Mouse (Mus musculus) embryo, embryonic 11.5 days (tissue): Measurements from ENCODE around the gene Fzr1.

Experiments
- DNase-seq: peaks from one replicate; pipeline ENCODE4 v3.0.0-alpha.2; 2012; ENCODE audit warnings: low read depth, low spot score

Fzr1 gene

DNA sequence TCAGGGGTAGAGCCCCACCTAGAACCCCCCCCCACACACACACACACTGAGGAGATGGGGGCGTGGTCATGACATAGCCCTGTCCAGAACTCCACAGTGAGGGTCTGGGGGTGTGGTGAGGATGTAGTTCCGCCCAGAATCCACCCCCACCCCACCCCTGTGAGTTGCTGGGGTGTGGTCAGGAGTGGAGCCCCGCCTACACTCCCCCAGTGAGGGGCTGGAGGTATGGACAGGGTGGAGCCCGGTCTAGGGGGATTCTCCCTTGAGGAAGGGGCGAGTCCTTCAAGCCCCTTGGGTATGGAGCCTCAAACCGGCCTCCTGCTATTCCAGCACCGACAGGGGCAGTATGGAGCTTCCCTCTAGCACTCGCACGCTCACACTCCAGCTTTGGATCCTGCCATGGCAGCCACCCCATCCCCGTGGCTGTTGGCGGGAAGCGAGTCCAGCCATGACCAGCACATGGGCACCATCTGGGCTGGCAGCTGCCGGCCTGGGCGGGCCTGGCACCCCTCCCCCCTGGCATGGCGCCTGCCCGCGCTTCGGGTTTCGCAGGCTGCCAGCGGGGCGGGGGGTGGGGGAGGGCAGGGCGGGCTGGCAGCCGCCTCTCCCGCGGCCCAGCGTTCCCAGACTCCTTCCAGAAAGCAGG lies 38.4 kb upstream of the Fzr1 start:
- DNase-seq: no peak

DNA sequence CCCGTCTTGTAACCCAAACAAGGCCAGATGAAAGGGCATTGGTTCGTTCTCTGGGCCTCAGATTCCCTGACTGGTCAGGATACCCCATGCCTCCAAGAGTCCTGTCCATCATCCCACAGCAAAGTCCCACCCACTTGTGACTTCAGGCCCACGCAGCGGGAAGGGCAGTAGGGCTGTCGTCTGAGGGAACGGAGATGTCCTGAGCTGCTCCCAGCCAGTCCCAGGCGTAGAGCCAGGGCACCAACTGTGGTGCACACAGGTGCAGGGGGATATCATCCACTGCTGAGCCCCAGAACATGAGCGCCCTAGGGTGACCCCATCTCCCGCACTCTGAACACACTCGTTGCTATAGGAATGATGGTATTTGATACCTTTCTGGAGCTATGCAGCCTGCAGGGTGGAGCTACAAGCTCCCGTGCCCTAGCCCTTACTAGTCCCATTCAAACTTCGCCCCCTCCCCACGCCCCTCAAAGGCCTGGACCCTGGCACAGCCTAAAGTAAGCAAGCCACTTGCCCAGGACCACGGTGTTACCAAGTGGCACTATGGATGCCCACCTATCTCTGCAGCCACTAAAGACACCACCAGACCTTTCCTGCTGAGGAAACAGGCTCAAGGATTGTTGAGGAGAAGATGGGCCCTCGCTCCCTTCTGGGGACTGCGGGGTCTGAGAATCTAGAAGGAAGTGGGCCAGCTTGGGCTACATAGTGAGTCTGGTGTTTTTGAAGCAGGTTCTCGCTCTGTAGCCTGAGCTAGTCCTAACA lies 37.4 kb upstream of the Fzr1 start:
- DNase-seq: no peak

DNA sequence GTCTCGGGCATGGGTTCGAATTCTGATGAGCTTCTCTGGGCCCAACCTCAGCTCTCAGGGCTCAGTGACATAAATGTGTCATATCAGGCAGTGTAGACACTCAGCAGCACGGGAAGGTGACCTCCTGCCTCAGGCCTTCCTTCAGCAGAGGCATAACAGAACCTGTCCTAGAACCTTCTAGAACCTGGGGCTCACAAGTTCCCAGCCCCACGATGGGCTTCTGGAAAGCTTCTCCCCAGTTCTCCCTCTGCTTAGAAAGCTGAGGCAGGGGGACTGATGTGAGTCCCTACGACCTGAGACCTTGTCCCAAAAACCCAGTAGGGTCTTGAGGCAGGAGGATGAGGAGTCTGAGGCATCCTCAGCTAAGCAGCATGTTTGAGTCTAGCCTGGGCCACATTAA lies 36.8 kb upstream of the Fzr1 start:
- DNase-seq: no peak

DNA sequence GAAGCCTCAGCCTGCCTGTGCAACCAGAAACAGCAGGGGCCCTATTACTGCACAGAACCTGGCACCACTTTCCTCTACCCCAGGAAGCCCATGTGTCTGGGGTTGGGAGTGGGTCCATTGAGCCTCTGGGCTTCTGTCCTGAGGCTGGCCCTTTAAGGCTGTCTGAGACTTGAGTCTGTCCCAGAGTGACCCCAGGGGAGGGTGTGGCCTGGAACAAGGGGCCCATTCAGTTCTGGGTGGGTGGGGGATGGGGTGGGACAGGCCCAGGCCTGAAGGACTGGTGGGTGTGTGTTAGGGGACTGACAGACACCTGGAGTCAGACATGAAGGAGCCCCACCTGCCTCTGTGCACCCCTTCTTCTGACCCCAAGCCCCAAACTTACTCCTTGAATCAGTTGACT lies 36.4 kb upstream of the Fzr1 start:
- no peak for DNase-seq

DNA sequence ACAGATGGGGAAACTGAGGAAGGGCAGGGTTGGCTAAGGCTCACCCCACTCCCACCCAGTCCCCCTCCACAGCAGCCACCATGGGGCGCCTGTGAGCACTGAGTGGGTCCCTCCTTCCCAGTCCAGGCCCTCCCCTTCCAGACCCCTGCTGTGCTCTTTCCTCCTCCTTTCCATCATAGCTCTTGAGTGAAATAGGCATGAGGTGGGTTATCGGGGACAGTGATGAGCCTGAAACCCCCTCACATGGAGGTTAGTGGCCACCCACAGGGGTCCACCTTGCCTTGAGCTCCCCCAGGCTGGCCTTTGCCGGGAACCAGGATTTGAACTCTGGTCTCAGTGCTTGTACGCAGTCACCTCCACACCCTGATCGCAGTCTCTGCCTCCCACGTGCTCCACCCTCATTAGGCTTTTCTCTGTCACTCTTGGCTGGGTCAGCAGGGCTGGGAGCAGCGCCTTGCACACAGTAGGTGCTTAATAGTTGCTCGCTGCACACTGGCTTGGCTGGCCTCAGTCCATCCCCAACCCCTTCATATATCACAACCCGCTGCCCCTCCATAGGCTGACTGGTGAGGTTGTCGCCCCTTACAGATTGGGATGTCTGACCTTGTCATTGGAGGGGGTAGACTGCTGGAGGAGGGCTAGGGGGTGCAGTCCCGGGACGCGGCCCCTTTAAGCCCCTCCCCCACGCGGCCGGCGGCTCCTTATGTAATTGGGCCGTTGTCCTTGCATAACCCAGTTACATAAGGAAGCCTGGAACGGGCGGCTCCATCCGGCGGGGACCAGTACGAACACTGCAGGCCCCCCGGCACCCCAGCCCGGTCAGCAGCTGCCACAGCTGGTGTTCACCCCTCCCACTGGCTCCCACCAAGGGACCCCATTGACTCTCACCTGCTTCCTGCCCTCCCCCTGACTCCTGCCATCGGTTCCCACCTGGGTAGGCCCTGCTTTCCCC lies 35.3 kb upstream of the Fzr1 start:
- DNase-seq: no peak

DNA sequence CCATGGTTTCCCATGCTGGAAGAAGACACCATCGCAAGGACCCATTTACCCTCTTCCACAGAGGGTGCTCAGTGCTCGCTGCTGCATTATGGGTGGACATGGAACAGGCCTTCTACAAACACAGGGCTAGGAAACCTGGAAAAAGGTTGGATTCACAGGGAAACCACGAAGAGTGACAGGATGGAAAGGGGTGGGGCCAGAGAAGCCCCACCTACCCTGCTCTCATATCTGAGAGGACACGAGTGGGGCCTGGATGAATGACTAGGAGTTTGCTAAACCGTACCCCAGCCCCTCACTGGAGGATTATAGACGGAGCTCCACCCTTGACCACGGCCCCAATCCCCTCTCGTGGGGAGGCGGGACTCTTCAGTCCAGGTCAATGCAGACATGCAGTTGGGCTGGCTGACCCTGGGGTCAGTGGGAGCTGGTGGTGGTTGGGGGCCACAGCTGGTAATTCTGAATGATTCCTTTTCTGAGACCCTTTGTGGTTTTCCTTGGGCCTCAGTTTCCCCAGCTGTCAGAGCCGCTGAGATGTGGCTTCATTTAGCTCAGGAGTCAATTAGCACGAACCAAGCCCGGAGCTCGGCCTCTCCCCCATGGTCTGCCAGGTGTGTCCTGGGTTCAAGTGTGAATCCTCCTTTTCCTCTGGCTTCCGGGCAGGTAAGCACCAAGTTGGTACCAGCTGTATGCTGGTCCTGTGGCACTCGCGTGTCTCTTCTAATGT lies 34.4 kb upstream of the Fzr1 start:
- DNase-seq: no peak

DNA sequence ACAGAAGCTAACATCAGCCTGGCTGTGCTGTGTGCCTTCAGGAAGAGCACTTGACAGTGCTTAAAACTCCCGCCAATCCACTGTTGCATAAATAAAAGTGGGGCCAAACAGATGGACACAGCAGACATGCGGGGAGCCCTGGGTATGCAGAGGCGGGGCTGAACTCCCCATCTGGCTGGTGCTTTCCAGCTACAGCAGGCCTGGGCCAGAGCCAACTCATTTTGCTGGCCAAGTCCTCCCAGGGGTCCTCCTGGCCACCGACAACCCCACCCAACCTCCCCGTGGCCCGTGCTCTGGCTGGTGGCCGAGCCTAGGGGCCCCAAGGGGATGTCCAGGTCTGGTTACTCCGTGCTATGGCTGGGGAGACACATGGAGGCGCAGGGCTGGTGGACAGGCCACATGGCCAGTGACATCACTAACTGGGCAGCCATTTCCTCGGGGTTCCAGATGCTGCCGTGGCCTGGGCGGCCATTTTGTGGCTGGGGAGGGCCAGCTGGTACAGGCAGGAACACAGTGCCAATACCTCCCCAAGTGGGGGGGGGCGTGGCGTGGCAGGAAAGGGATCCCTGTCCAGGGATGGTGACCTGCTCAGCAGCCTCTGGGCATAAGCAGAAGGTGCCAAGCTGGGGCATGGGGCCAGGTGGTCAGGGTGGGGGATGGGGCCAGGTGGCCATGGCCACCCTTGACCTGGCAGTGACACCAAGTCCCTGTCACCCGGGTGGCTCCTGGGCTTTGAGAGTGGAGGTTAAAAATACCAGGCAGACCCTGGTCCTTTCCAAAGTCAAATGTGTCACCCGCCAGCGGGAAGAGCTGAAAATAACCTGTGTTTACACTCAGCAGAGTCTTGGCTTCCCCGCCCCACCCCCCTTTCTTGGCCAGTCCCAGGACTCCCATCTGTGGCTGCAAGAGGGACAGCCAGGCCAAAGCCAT lies 33.4 kb upstream of the Fzr1 start:
- no peak for DNase-seq

DNA sequence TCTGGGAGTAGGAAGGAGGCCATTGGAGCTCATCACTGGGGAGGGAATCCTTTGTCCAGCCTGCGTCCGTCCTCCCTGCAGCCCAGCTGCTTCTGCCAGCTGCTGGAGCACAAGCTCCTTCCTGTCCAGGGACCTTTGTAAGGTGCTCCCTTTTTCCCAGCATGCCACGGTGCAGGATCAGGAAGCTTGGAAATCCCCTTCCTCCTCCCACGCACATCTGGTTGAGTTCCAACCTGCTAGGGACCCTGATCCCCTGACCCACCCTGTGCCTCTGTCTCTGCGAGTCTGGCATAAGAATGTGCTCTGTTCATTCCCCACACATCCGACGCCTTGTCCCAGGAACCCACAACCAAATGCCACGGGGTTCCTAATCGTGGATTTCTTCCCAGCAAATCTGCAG lies 32.7 kb upstream of the Fzr1 start:
- DNase-seq: no peak

DNA sequence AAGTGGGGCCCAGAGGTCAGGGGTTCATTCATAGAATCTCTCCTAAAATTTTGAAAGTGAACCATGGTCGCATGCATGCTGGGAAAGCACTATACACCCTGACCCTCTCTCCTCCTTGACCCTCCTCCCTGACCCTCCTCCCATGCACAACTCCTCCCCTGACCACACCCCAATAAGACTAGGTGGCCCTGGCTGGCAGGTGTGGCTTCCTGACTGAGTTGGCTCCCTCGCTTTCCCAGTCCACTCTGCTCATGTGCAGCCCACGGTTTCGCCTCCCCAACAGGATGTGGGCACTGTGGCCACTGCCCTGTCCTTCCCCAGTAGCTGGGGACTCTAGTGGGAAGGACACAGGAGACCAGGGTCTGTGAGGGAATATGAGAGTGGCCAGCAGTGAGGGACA lies 32.0 kb upstream of the Fzr1 start:
- no peak for DNase-seq

DNA sequence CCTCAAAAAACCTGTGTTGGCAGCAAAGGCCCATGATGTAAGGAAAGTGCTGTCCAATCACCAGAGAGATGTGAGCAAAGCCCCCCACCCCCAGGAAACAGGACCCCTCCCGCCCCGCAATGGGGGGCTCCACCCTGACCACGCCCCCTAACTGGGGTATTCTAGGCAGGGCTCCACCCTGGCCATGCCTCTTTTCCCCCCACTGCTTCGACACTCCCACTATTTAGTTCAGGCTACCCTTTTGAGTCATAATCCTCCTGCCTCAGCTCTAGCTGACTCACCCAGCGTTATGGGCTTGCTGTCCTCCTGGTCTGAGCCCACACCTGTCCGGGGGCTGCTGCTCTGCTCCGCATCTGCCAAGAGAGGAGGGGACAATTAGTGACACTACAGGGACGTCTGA lies 31.0 kb upstream of the Fzr1 start:
- no peak for DNase-seq

DNA sequence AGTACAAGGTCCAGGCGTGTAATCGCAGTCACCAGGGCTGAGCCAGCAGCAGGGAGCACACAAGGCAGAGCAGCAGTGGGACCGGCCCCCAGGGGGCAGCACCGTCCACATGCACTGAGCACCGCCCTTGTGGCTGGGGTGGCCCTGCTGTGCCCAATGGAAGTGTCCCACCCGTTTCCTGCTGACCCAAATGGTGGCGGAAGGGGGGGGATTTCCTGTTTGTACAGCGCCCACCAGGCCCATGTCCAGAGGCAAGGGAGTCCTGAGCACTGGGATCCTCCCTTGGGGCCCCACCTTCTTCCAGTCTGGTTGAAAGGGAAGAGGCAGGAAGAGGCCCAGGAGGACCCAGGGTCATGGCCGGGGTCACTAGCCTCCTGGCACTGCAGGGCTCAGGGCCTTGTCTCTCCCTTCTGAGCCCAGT lies 30.6 kb upstream of the Fzr1 start:
- no peak for DNase-seq

DNA sequence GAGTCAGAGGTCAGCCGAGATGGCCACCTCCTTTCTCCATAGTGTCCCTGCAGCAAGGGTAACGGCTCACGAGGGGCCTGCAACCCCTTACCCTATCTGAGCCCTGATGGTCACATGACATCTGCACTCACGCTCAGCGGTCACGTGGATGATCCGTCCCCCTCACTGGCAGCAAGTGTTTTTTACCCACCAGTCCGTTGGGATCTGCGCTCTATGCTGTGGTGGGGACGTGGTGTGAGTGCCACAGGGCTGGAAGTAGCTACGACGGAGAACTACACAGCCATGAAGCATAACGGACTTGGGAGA lies 30.1 kb upstream of the Fzr1 start:
- no peak for DNase-seq

DNA sequence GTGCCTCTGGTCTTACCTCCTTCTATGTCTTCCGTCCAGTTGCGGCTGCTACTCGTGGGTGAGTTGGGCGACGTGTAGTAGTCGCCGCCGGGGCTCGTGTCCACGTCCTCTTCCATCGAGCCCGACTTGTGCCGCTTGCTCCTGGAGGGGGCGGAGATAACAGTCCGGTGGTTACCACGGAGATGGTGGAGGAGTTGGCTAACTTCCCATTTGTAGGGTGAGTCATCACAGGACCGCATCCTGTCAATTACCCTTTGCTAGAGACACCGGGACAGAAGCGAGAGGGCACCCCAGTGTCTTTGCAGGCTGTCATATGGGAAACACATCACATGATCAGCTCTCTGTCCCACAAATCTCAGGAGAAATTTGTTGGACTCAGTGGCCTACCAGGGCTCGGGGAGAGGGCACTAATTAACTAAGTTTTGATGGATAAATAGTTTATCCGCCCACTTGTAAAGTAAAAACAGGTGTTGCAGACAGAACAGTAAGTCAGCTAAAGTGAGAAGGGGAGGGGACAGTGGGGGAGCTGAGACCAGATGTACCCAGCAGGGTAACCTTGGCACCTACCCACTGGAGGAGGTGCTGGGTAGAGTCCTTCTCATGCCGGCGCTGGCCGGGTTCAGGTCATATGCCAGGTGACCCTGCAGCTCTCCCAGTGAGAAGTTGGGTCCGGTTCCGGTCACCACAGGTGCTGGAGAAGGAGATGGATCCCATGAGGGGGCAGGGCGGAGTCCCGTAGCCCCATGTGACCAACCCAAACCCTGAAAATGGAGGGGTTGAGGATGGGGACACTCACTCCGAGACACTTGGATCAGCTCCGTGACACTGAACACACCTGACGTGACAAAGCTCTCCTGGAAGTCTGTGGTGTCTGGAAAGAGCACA lies 29.5 kb upstream of the Fzr1 start:
- DNase-seq: no peak

DNA sequence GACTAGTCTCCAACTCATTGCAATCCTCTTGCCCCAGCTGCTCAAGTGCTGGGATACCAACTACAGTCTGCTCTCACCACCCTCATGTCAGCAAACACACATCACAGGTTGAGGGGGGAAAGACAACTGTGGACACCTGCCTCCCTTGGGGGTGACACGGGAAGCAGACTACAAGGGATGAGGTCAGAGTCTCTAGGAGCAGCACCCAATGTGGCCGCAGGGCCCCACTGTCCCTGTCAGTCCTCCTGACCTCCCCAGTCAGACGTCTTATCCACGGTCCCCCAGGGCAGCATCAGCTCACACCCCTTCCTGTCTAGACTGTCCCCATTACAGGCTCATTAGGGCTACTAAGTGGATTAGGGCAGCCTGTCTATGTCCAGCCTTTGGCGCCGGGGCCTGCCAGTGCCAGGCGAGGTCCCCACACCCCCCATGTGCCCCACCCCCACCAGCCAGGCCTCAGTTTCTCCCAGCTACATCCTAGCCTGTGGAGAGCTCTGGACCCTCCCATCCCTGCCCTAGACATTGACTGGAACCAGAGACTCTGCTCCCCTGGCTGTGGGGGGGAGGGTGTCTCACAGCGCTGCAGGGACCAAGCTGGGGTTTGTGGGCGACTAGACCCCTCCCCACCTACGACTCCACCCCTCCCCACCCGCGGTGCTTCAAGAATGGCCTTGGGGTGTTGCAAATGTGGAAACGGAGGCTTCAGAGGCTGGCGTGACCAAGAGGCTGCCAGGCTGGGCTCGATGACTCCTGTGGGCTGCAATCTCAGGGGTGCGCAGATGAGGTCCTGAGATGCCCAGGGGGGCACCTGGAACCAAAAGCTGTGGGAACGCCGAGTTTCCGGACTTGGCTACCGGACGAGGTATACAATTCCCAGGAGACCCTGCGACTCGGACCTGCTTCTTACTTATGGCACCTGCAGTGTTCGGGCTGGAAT lies 28.5 kb upstream of the Fzr1 start:
- no peak for DNase-seq

DNA sequence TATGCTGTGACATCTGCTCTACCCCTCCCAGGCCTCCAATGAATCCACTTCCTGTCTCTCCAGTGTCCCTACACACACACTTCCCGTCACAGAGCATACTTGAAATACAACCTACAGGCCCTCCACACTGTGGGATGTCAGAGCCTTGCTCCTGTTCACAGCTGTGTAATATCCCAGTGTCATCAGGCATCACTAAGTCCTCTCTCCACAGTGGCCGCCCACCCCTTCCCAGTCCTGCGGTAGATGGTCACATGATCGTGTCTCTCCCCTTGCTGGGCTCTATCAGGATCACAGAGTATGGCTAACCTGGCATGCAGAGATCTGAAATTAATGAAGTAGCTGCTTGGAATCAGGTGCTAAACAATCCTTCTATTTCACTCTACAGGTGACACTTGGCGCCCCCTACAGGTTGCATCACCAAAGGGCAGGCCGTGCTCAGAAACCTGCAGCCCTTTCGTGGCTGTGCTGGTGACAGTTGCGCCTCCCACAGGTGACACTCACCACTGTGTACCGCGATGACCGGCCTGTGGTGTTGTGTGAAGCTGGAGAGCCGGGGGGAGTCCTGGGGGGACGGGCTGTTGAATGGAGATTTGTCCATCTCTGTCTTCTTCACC lies 27.4 kb upstream of the Fzr1 start:
- DNase-seq: no peak

DNA sequence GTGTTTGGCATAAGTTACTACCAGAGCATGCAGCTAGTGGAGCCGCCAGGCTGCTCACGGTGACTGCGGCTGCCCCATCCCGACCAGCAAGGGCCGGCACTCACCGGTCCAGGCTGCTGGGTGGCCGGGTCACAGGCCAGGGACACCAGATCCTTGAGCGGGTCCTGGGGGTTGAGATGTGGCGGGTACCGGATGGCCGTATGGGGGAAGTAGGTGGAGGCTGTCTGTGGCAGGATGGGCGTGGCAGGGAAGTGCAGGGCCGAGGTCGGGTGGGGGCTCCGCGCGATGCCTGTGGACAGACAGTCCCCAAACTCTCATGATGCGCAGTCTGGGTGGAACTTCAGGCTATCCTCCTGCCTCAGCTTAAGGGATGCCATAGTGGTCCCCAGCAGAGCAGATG lies 26.4 kb upstream of the Fzr1 start:
- no peak for DNase-seq

DNA sequence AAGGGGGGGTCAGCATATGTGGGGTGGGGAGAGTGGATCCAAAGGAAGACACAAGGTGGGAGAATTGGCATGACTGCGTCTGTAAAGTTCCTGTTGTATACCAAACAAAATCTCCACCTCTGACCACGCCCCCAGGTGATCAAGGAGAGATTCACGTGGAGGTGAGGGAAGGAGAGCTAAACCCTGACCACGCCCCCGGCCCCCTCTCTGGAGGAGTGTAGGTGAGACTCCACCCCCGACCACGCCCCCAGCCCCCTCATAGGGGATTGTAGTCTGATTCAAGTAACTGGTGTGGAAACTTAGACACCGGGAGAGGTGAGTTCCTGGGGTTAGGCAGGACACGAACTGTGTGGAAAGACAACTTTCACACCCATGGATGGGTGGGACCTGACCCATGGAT lies 25.8 kb upstream of the Fzr1 start:
- DNase-seq: no peak

DNA sequence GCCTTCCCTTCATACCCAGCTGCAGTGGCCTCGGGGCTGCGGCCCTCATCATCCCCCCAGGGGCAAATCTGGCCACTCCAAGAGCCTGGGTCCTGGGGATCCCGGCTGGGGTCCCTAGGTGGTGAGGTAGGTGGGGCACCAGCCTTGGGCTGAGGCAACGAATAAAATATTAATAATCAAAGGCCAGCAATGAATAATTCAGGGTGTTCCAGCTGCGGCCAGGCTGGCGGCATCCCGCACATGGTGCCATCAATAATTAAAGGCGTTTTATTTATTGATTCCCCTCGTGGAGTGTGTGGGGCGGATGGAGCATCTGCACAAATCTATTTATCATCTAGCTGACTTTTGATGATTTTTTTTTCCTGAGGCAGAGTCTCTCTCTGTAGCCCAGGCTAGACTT lies 25.2 kb upstream of the Fzr1 start:
- DNase-seq: no peak
